Mouse (Mus musculus) kidney, embryonic 16.5 days (tissue): ENCODE measurements around the gene Arhgef7. TPM values are rescaled to one million over a fixed set of nuclear protein-coding genes. Genes with fewer than 3 reads are reported as not detected.

Experiments
- ATAC-seq: fragments of 200-750 bp; cut with Nextera tagmentation; 2 replicates; pipeline ENCODE4 v1.8.0; 2017; ENCODE audit warnings: moderate TSS enrichment; ENCODE audit not compliant: low FRiP score, low TSS enrichment
- H3K27ac ChIP-seq: fragments of 300-500 bp; sonication (generic); 2 replicates; pipeline ENCODE4 v1.5.1; 2014; ENCODE audit warnings: low read length
- H3K27me3 ChIP-seq: fragments of 300-500 bp; sonication (generic); 2 replicates; pipeline ENCODE4 v1.6.1; 2014; ENCODE audit warnings: low read length, control low read depth, mixed read lengths; ENCODE audit not compliant: insufficient read depth
- H3K36me3 ChIP-seq: fragments of 300-500 bp; sonication (generic); 2 replicates; pipeline ENCODE4 v1.6.1; 2014; ENCODE audit warnings: low read length, control low read depth, mixed read lengths; ENCODE audit not compliant: insufficient read depth
- H3K4me1 ChIP-seq: fragments of 300-500 bp; sonication (generic); 2 replicates; pipeline ENCODE4 v1.6.1; 2014; ENCODE audit warnings: low read length, control low read depth, mixed read lengths; ENCODE audit not compliant: insufficient read depth
- H3K4me2 ChIP-seq: fragments of 300-500 bp; sonication (generic); replicated peaks from 2 replicates; pipeline ENCODE4 v1.6.1; 2014; ENCODE audit warnings: low read depth, low read length
- H3K4me3 ChIP-seq: fragments of 300-500 bp; sonication (generic); 2 replicates; pipeline ENCODE4 v1.5.1; 2014; ENCODE audit warnings: mild to moderate bottlenecking, low read length
- H3K9ac ChIP-seq: fragments of 300-500 bp; sonication (generic); replicated peaks from 2 replicates; pipeline ENCODE4 v1.6.1; 2014; ENCODE audit warnings: low read length
- H3K9me3 ChIP-seq: fragments of 300-500 bp; sonication (generic); 2 replicates; pipeline ENCODE4 v1.6.1; 2016; ENCODE audit warnings: low read length, control low read depth
- WGBS: fragments of 180-500 bp; shearing (Covaris S2); extraction: QIAGEN DNeasy Blood & Tissue Kit; methylation state at CpG from one replicate; pipeline ENCODE4 v1.1.7; 2014; 5-methylcytosine and 5-hydroxymethylcytosine counted together
- polyA plus RNA-seq: library from polyadenylated mRNA; unstranded; fragments of >200 nt; fragmentation: Nextera tagmentation; extraction: Ambion mirVana; gene quantifications from 2 replicates; pipeline ENCODE4 v1.2.1, GENCODE M21; 2015

Gene Arhgef7
- polyA plus RNA-seq, 1 experiment from 2014 or later, result 43.3 TPM

- WGBS, result 84% methylated on average over 3 of the region's 3 CpGs
- Histone ChIP-seq H3K27ac (no peak overlapping the region), H3K36me3 (no peaks in the 10 kb centered on the region), H3K27me3 (no peaks in the 10 kb centered on the region), H3K9ac (no peak overlapping the region), H3K4me2 (no peak overlapping the region), H3K4me3 (no peak overlapping the region), H3K4me1 (no peaks in the 10 kb centered on the region), H3K9me3 (no peaks in the 10 kb centered on the region)
- no peak for ATAC-seq
Measured at GRCm38 (mm10) chr8:11709542-11709941, 18.0 kb upstream of the Arhgef7 start.

GRCm38 (mm10) chr8:11710415-11710814 is 17.1 kb upstream of the Arhgef7 start:
- no peak for ATAC-seq
- H3K4me2 ChIP-seq, result no peak overlapping the region
- WGBS, result 67% methylated on average over 5 of the region's 5 CpGs
- H3K36me3 ChIP-seq, result no peaks in the 10 kb centered on the region
- H3K9me3 ChIP-seq, result no peaks in the 10 kb centered on the region
- H3K27ac ChIP-seq, result no peak overlapping the region
- no peaks in the 10 kb centered on the region for H3K27me3 ChIP-seq
- no peak overlapping the region for H3K9ac ChIP-seq
- H3K4me3 ChIP-seq, result no peak overlapping the region
- H3K4me1 ChIP-seq, result no peaks in the 10 kb centered on the region

GRCm38 (mm10) chr8:11712244-11712643 is 15.3 kb upstream of the Arhgef7 start:
- Histone ChIP-seq H3K4me2 (no peak overlapping the region), H3K4me1 (no peaks in the 10 kb centered on the region), H3K27me3 (no peaks in the 10 kb centered on the region), H3K36me3 (no peaks in the 10 kb centered on the region), H3K9me3 (no peaks in the 10 kb centered on the region), H3K27ac (no peak overlapping the region), H3K4me3 (no peak overlapping the region), H3K9ac (no peak overlapping the region)
- WGBS, result 84% methylated on average over 6 of the region's 6 CpGs
- ATAC-seq, result no peak

GRCm38 (mm10) chr8:11717194-11717593 is 10.3 kb upstream of the Arhgef7 start:
- 61% methylated on average over 4 of the region's 4 CpGs for WGBS
- H3K4me1 ChIP-seq, result no peaks in the 10 kb centered on the region
- peaks cover 7% of the 10 kb centered on the region for H3K27me3 ChIP-seq
- H3K4me2 ChIP-seq, result no peak overlapping the region
- H3K4me3 ChIP-seq, result no peak overlapping the region
- H3K9ac ChIP-seq, result no peak overlapping the region
- no peaks in the 10 kb centered on the region for H3K36me3 ChIP-seq
- no peak for ATAC-seq
- no peak overlapping the region for H3K27ac ChIP-seq
- H3K9me3 ChIP-seq, result no peaks in the 10 kb centered on the region

- 1% methylated on average over 22 of the region's 22 CpGs for whole genome bisulfite sequencing
- Histone ChIP-seq H3K27ac (no peak overlapping the region), H3K27me3 (peaks cover 64% of the 10 kb centered on the region), H3K36me3 (no peaks in the 10 kb centered on the region), H3K4me1 (peaks cover 9% of the 10 kb centered on the region; the same call in 1 of the 2 replicates), H3K4me3 (peak overlapping the region; percentile 63), H3K9me3 (no peaks in the 10 kb centered on the region), H3K9ac (peak overlapping the region; percentile 63), H3K4me2 (peak overlapping the region; percentile 97)
- peak; percentile 31; the same call in 1 of the 2 replicates for ATAC-seq
Measured at GRCm38 (mm10) chr8:11727273-11727650, 259 bp upstream of the Arhgef7 start.

GRCm38 (mm10) chr8:11728482-11729295 is 1.2 kb downstream of the Arhgef7 start:
- peaks cover 64% of the 10 kb centered on the region for H3K27me3 ChIP-seq
- H3K27ac ChIP-seq, result no peak overlapping the region
- WGBS, result 2% methylated on average over 36 of the region's 61 CpGs

GRCm38 (mm10) chr8:11730271-11730940 is 2.9 kb downstream of the Arhgef7 start:
- no peak for ATAC-seq
- no peak overlapping the region for H3K27ac ChIP-seq
- peaks cover 50% of the 10 kb centered on the region for H3K27me3 ChIP-seq
- H3K9ac ChIP-seq, result no peak overlapping the region
- no peaks in the 10 kb centered on the region for H3K36me3 ChIP-seq
- H3K4me1 ChIP-seq, result peaks cover 9% of the 10 kb centered on the region; the same call in 1 of the 2 replicates
- no peaks in the 10 kb centered on the region for H3K9me3 ChIP-seq
- 76% methylated on average over 12 of the region's 12 CpGs for WGBS
- no peak overlapping the region for H3K4me3 ChIP-seq
- H3K4me2 ChIP-seq, result no peak overlapping the region

More at GRCm38 (mm10) chr8:11728482-11729295, 1.2 kb downstream of the Arhgef7 start:
- Histone ChIP-seq H3K4me1 (peaks cover 9% of the 10 kb centered on the region; the same call in 1 of the 2 replicates), H3K4me2 (peak overlapping the region; percentile 97), H3K36me3 (no peaks in the 10 kb centered on the region), H3K4me3 (peak overlapping the region; percentile 63), H3K9ac (peak overlapping the region; percentile 63), H3K9me3 (no peaks in the 10 kb centered on the region)
- peak; percentile 28; the same call in 1 of the 2 replicates for ATAC-seq

- Histone ChIP-seq H3K4me2 (no peak overlapping the region), H3K27me3 (no peaks in the 10 kb centered on the region), H3K36me3 (no peaks in the 10 kb centered on the region), H3K4me1 (no peaks in the 10 kb centered on the region), H3K9me3 (no peaks in the 10 kb centered on the region), H3K4me3 (no peak overlapping the region), H3K27ac (no peak overlapping the region), H3K9ac (no peak overlapping the region)
- peak; percentile 69 for ATAC-seq
- WGBS, result 74% methylated on average over 15 of the region's 15 CpGs
Measured at GRCm38 (mm10) chr8:11735672-11736235, 8.2 kb downstream of the Arhgef7 start.

- ATAC-seq, result no peak
- Histone ChIP-seq H3K4me3 (no peak overlapping the region), H3K9me3 (no peaks in the 10 kb centered on the region), H3K9ac (no peak overlapping the region), H3K27ac (no peak overlapping the region), H3K4me2 (no peak overlapping the region), H3K36me3 (no peaks in the 10 kb centered on the region), H3K4me1 (no peaks in the 10 kb centered on the region), H3K27me3 (no peaks in the 10 kb centered on the region)
- WGBS, result 76% methylated on average over 6 of the region's 6 CpGs
Measured at GRCm38 (mm10) chr8:11737096-11737495, 9.6 kb downstream of the Arhgef7 start.
